Mouse (Mus musculus): ENCODE results near the gene Cacna1g.

- TF ChIP-seq CTCF (IDR thresholded peaks at IDR 0.05; ENCODE audit: insufficient read depth, low read depth, low read length) (no peak), POLR2A (IDR thresholded peaks at IDR 0.05; ENCODE audit: insufficient read depth, low read depth, low read length) (no peak)
Observed at GRCm38 (mm10) chr11:94491749-94492099, 17.7 kb upstream of the Cacna1g start.

Measured in olfactory bulb, adult 2 months (tissue).